Mouse (Mus musculus): ENCODE results near the gene Ggcx. TPM values are rescaled to one million over a fixed set of nuclear protein-coding genes. Genes with fewer than 3 reads are reported as not detected.

The Ggcx gene
- polyA plus RNA-seq, 1 experiment: 5.2 TPM

GRCm38 (mm10) chr6:72460036-72460801, 46.1 kb downstream of the Ggcx start:
- no peak for TF ChIP-seq GATA1 (IDR thresholded peaks at IDR 0.05; ENCODE audit: low read length)

GRCm38 (mm10) chr6:72465361-72466157, 51.5 kb downstream of the Ggcx start:
- TF ChIP-seq GATA1 (IDR thresholded peaks at IDR 0.05; ENCODE audit: low read length): no peak

GRCm38 (mm10) chr6:72466171-72466570, 52.1 kb downstream of the Ggcx start:
- TF ChIP-seq GATA1 (IDR thresholded peaks at IDR 0.05; ENCODE audit: low read length): no peak

- TF ChIP-seq GATA1 (IDR thresholded peaks at IDR 0.05; ENCODE audit: low read length): no peak
These were observed 59.3 kb downstream of the Ggcx start for GRCm38 (mm10) chr6:72473264-72474041.

- no peak for TF ChIP-seq GATA1 (IDR thresholded peaks at IDR 0.05; ENCODE audit: low read length)
These were observed 61.3 kb downstream of the Ggcx start for GRCm38 (mm10) chr6:72475221-72475985.

- TF ChIP-seq GATA1 (IDR thresholded peaks at IDR 0.05; ENCODE audit: low read length): no peak
These were observed 62.7 kb downstream of the Ggcx start for GRCm38 (mm10) chr6:72476836-72477235.

- no peak for TF ChIP-seq GATA1 (IDR thresholded peaks at IDR 0.05; ENCODE audit: low read length)
These were observed 63.5 kb downstream of the Ggcx start for GRCm38 (mm10) chr6:72477621-72478020.

- TF ChIP-seq GATA1 (IDR thresholded peaks at IDR 0.05; ENCODE audit: low read length): no peak
These were observed 65.7 kb downstream of the Ggcx start for GRCm38 (mm10) chr6:72479645-72480421.

- no peak for TF ChIP-seq GATA1 (IDR thresholded peaks at IDR 0.05; ENCODE audit: low read length)
These were observed 66.3 kb downstream of the Ggcx start for GRCm38 (mm10) chr6:72480422-72480702.

Other genes with a start within 250 kb of the Ggcx start
- not detected in 2 replicates for gene Atoh8, start 178.7 kb upstream of the Ggcx start, polyA plus RNA-seq (2012)
- gene Sftpb, start 109.7 kb upstream of the Ggcx start, polyA plus RNA-seq (2012): not detected in 2 replicates
- 21.3 and 30.1 TPM in 2 replicates for gene Usp39, start 69.1 kb upstream of the Ggcx start, polyA plus RNA-seq (2012)
- 24.1 and 31.5 TPM in 2 replicates for gene 0610030E20Rik, start 67.0 kb upstream of the Ggcx start, polyA plus RNA-seq (2012)
- gene Tmem150a, start 58.9 kb upstream of the Ggcx start, polyA plus RNA-seq (2012): 2.2 and 3.6 TPM in 2 replicates
- 99.4 and 148 TPM in 2 replicates for gene Rnf181, start 47.4 kb upstream of the Ggcx start, polyA plus RNA-seq (2012)
- 234 and 278 TPM in 2 replicates for gene Vamp5, start 33.8 kb upstream of the Ggcx start, polyA plus RNA-seq (2012)
- 130 and 242 TPM in 2 replicates for gene Vamp8, start 23.6 kb upstream of the Ggcx start, polyA plus RNA-seq (2012)
- 29.5 and 99.9 TPM in 2 replicates for gene Mat2a, start 25.2 kb downstream of the Ggcx start, polyA plus RNA-seq (2012)
- gene Sh2d6, start 107.4 kb downstream of the Ggcx start, polyA plus RNA-seq (2012): 0.06 TPM in 1 of 2 replicates, not detected in the other
- 27.3 and 30.6 TPM in 2 replicates for gene Capg, start 130.1 kb downstream of the Ggcx start, polyA plus RNA-seq (2012)
- 18.7 and 20.5 TPM in 2 replicates for gene Elmod3, start 184.1 kb downstream of the Ggcx start, polyA plus RNA-seq (2012)
- 6.4 and 33.4 TPM in 2 replicates for gene Retsat, start 184.2 kb downstream of the Ggcx start, polyA plus RNA-seq (2012)
- 1.3 and 3.8 TPM in 2 replicates for gene Tgoln1, start 202.7 kb downstream of the Ggcx start, polyA plus RNA-seq (2012)

Data from G1E-ER4 (cell line).